In genomic region chr10:64087936-64088773, GRCm38 (mm10) we compare ENCODE assay signal across 9 mouse cellular contexts. TPM values are rescaled to one million over a fixed set of nuclear protein-coding genes. Genes with fewer than 3 reads are reported as not detected.
DNase-seq lines count a peak whose midpoint lies in the region; ATAC-seq lines count a peak whose summit lies in the region.
"Had no signal": no experiment of that assay in that cellular context is flagged by ENCODE, and none has a peak within 500 bp of the region (broad histone marks: within the 10 kb centered on the region; RNA-seq: fewer than 3 reads in every experiment).

No protein-coding gene starts in this region.

- no peak overlapping the region for H3K27ac ChIP-seq in heart, embryonic 10.5 days
- H3K27ac ChIP-seq in forebrain, embryonic 15.5 days (replicated peaks) = peak overlapping the region; percentile 42
- H3K27ac ChIP-seq in limb, embryonic 11.5 days (replicated peaks; ENCODE audit: low read depth, low read length) = no peak overlapping the region

- peaks cover 12% of the 10 kb centered on the region for H3K4me1 ChIP-seq in heart, embryonic 10.5 days
- peaks cover 45% of the 10 kb centered on the region for H3K4me1 ChIP-seq in forebrain, embryonic 15.5 days
- no peaks in the 10 kb centered on the region; the same call in 1 of the 2 replicates for H3K4me1 ChIP-seq in limb, embryonic 11.5 days (ENCODE audit: control insufficient read depth, insufficient read depth, low read length)

- peaks cover 19% of the 10 kb centered on the region for H3K27me3 ChIP-seq in heart, embryonic 10.5 days (ENCODE audit: insufficient read depth, poor library complexity, severe bottlenecking)
- H3K27me3 ChIP-seq in forebrain, embryonic 15.5 days = peaks cover 7% of the 10 kb centered on the region; the same call in 1 of the 2 replicates
- peaks cover 18% of the 10 kb centered on the region for H3K27me3 ChIP-seq in limb, embryonic 11.5 days (ENCODE audit: control insufficient read depth, insufficient read depth, low read length)
- H3K27me3 ChIP-seq: CH12.LX had no signal

- WGBS in heart, embryonic 10.5 days = 5% methylated on average over 26 of the region's 26 CpGs
- 4% methylated on average over 26 of the region's 26 CpGs for WGBS in forebrain, embryonic 15.5 days
- 4% methylated on average over 26 of the region's 26 CpGs for WGBS in limb, embryonic 11.5 days

- ATAC-seq in forebrain, embryonic 15.5 days (replicated peaks) = 0 out of 2 replicates have a peak, but pooled peaks have one; percentile 11
- ATAC-seq in limb, embryonic 11.5 days (ENCODE audit: insufficient number of reproducible peaks, low FRiP score, low TSS enrichment, low read depth) = no peak

- no peak for DNase-seq in heart, embryonic 10.5 days (ENCODE audit: low spot score)
- no peak for DNase-seq in heart, postnatal 10 days
- DNase-seq in cerebellum, adult 8-10 months = peak; percentile 66
- peak; percentile 45 for DNase-seq in limb, embryonic 11.5 days (ENCODE audit: low spot score)
- peak; percentile 59 for DNase-seq in retina, postnatal 1 day
- DNase-seq in urinary bladder, adult 2 months (ENCODE audit: low spot score) = no peak
- no peak for DNase-seq in adrenal gland, postnatal 4 days (ENCODE audit: low spot score in 2 of 2)

- intact Hi-C loops in heart, postnatal 10 days (cut with DNase I) = loop anchor here (5.0 kb wide), 1 partner anchor 184 kb away; no protein-coding TSS in a partner anchor

- H3K36me3 ChIP-seq in heart, embryonic 10.5 days = no peaks in the 10 kb centered on the region
- no peaks in the 10 kb centered on the region for H3K36me3 ChIP-seq in forebrain, embryonic 15.5 days
- no peaks in the 10 kb centered on the region for H3K36me3 ChIP-seq in limb, embryonic 11.5 days (ENCODE audit: control insufficient read depth, insufficient read depth, low read length)

- peak overlapping the region; percentile 66 for H3K9ac ChIP-seq in forebrain, embryonic 15.5 days (replicated peaks)
- H3K9ac ChIP-seq in limb, embryonic 11.5 days (ENCODE audit: low read length) = no peak overlapping the region

- H3K4me2 ChIP-seq in forebrain, embryonic 15.5 days (replicated peaks) = peak overlapping the region; percentile 88
- H3K4me2 ChIP-seq in limb, embryonic 11.5 days (ENCODE audit: low read depth, severe bottlenecking) = peak overlapping the region; percentile 55

- no peaks in the 10 kb centered on the region for H3K9me3 ChIP-seq in heart, embryonic 10.5 days
- no peaks in the 10 kb centered on the region for H3K9me3 ChIP-seq in forebrain, embryonic 15.5 days
- no peaks in the 10 kb centered on the region for H3K9me3 ChIP-seq in limb, embryonic 11.5 days (ENCODE audit: control insufficient read depth, low read length)

- H3K4me3 ChIP-seq in heart, embryonic 10.5 days = peak overlapping the region; percentile 55
- peak overlapping the region; percentile 53 for H3K4me3 ChIP-seq in forebrain, embryonic 15.5 days
- H3K4me3 ChIP-seq in limb, embryonic 11.5 days (ENCODE audit: low read depth, low read length) = peak overlapping the region; percentile 25; the same call in 1 of the 2 replicates

RNA-seq across cellular contexts. Expression of gene Lrrtm3, which starts 1.9 kb away (rescaled TPM):
- 0.76 and 0.87 TPM in 2 replicates for polyA plus RNA-seq in heart, embryonic 10.5 days (2016; fragmentation: Nextera tagmentation; extraction: Ambion mirVana)
- under 1 TPM; 0.19 to 0.52 TPM for total RNA-seq in heart, postnatal 10 days (2021)
- polyA plus RNA-seq in forebrain, embryonic 15.5 days (2015; fragmentation: Nextera tagmentation; extraction: Ambion mirVana) = 23.8 and 25.0 TPM in 2 replicates
- 0.45 and 0.68 TPM in 2 replicates for polyA plus RNA-seq in limb, embryonic 11.5 days (2014; fragmentation: Nextera tagmentation; extraction: Ambion mirVana)
- 1.8 and 2.4 TPM in 2 replicates for polyA plus RNA-seq in urinary bladder, adult 2 months (2012; rRNA removed)
- under 1 TPM; 0.48 to 0.56 TPM for total RNA-seq in adrenal gland, postnatal 4 days (2021)
- total RNA-seq: CH12.LX had no signal

Comparison
In these comparisons a context has a peak if more than half of its experiments do, and no peak if none do; other contexts are left out.
1. DNase-seq: peak in cerebellum, adult 8-10 months (single experiment), limb, embryonic 11.5 days (single experiment) and retina, postnatal 1 day (single experiment); none in heart, embryonic 10.5 days (single experiment), heart, postnatal 10 days (0 of 2), urinary bladder, adult 2 months (single experiment) and adrenal gland, postnatal 4 days (0 of 2).
2. Peak in every context shown above with its lines, with median percentiles within 50 percentile points of each other: H3K4me3 ChIP-seq.